Mouse (Mus musculus) lung, postnatal 0 days (tissue): ENCODE measurements at regions not wholly inside any gene's neighbourhood (a gene's known extent, or its start where the extent isn't known, plus 50 kb on each side); places are given as distances from the start of the nearest gene placed in this dataset.

ENCODE experiments used
- CTCF ChIP-seq: IDR thresholded peaks from 2 replicates; pipeline ENCODE4 v1.5.1; 2016; ENCODE audit warnings: antibody characterized with exemption, mild to moderate bottlenecking
- EP300 ChIP-seq: IDR thresholded peaks from 2 replicates; pipeline ENCODE4 v1.6.1; 2016; ENCODE audit warnings: antibody characterized with exemption, mild to moderate bottlenecking, control low read depth

GRCm38 (mm10) chr4:95487323-95487722, 70.0 kb upstream of the Fggy start:
- TF ChIP-seq CTCF: no peak
- no peak for TF ChIP-seq EP300
